Mouse (Mus musculus) myocyte (in vitro differentiated cells): ENCODE data around the gene Gga1. TPM values are rescaled to one million over a fixed set of nuclear protein-coding genes. Genes with fewer than 3 reads are reported as not detected.

Experiments used
- H3K27me3 ChIP-seq: one replicate; pipeline ENCODE4 v1.6.1; 2011; ENCODE audit not compliant: control insufficient read depth, insufficient read depth, insufficient read length
- H3K36me3 ChIP-seq: one replicate; pipeline ENCODE4 v1.6.1; 2011; ENCODE audit not compliant: control insufficient read depth, insufficient read depth
- H3K4me2 ChIP-seq: one replicate; pipeline ENCODE4 v1.6.1; 2011; ENCODE audit warnings: low read depth, control low read depth
- H3K4me3 ChIP-seq: one replicate; pipeline ENCODE4 v1.5.1; 2011; ENCODE audit warnings: mild to moderate bottlenecking, control low read depth, moderate library complexity
- H3K79me2 ChIP-seq: one replicate; pipeline ENCODE4 v1.6.1; 2011; ENCODE audit not compliant: control insufficient read depth, insufficient read depth
- H3ac ChIP-seq: one replicate; pipeline ENCODE4 v1.6.1; 2011; ENCODE audit not compliant: control insufficient read depth, insufficient read length
- CEBPB ChIP-seq: IDR thresholded peaks from 2 replicates; pipeline ENCODE4 v1.6.1; 2011; ENCODE audit warnings: mild to moderate bottlenecking, moderate library complexity; ENCODE audit not compliant: poor library complexity, insufficient read depth, severe bottlenecking
- E2F4 ChIP-seq: IDR thresholded peaks from one replicate; pipeline ENCODE4 v1.6.1; 2011; ENCODE audit warnings: mild to moderate bottlenecking, control low read depth, moderate library complexity; ENCODE audit not compliant: insufficient read depth
- MAX ChIP-seq: IDR thresholded peaks from one replicate; pipeline ENCODE4 v1.6.1; 2011; ENCODE audit warnings: low read depth, mild to moderate bottlenecking, control low read depth
- MYOD1 ChIP-seq, 3 experiments: IDR thresholded peaks; one replicate each; pipeline ENCODE4 v1.6.1; 2011; ENCODE audit warnings: control low read depth in 2 of 3, low read depth in 2 of 3, mild to moderate bottlenecking in 2 of 3, moderate library complexity in 1 of 3; ENCODE audit not compliant: insufficient read length in 2 of 3, control insufficient read depth in 1 of 3
- MYOG ChIP-seq, 3 experiments: IDR thresholded peaks; one replicate each; pipeline ENCODE4 v1.6.1; 2011; ENCODE audit warnings: control low read depth in 2 of 3, low read depth in 2 of 3, mild to moderate bottlenecking in 2 of 3; ENCODE audit not compliant: insufficient read length in 2 of 3, control insufficient read depth in 1 of 3, insufficient read depth in 1 of 3
- POLR2A ChIP-seq: IDR thresholded peaks from one replicate; pipeline ENCODE4 v1.6.1; 2011; ENCODE audit warnings: low read depth, mild to moderate bottlenecking, control low read depth, moderate library complexity; ENCODE audit not compliant: insufficient read length
- POLR2AphosphoS2 ChIP-seq: IDR thresholded peaks from one replicate; pipeline ENCODE4 v1.6.1; 2011; ENCODE audit warnings: low read depth, control low read depth; ENCODE audit not compliant: insufficient read length
- REST ChIP-seq: IDR thresholded peaks from one replicate; pipeline ENCODE4 v1.6.1; 2011; ENCODE audit warnings: mild to moderate bottlenecking, control low read depth, moderate library complexity; ENCODE audit not compliant: insufficient read depth, insufficient read length
- SRF ChIP-seq: IDR thresholded peaks from one replicate; pipeline ENCODE4 v1.6.1; 2011; ENCODE audit warnings: low read depth; ENCODE audit not compliant: control insufficient read depth, insufficient read length
- TCF12 ChIP-seq: IDR thresholded peaks from one replicate; pipeline ENCODE4 v1.6.1; 2011; ENCODE audit warnings: mild to moderate bottlenecking, control low read depth; ENCODE audit not compliant: poor library complexity, insufficient read depth, severe bottlenecking
- TCF3 ChIP-seq: IDR thresholded peaks from one replicate; pipeline ENCODE4 v1.6.1; 2011; ENCODE audit warnings: low read depth, control low read depth; ENCODE audit not compliant: insufficient read length
- USF1 ChIP-seq: IDR thresholded peaks from one replicate; pipeline ENCODE4 v1.6.1; 2011; ENCODE audit warnings: low read depth, mild to moderate bottlenecking, control low read depth, moderate library complexity
- polyA plus RNA-seq: library from polyadenylated mRNA; unstranded; fragments of >200 nt; fragmentation: generic; extraction: Trizol; gene quantifications from one replicate; pipeline ENCODE4 v1.2.1, GENCODE M21; 2012; ENCODE audit warnings: missing spikeins

Gga1 gene
- polyA plus RNA-seq, result 89.3 TPM

GRCm38 (mm10) chr15:78876991-78877809 lies at the start of gene Gga1:
Gene Gga1 (plus strand): TSS chr15:78877190.
- Histone ChIP-seq H3K27me3 (no peaks in the 10 kb centered on the region), H3K4me3 (peak within 1 kb of the TSS; percentile 68), H3K4me2 (peak within 1 kb of the TSS; percentile 99), H3ac (peak within 1 kb of the TSS; percentile 43), H3K36me3 (no peaks in the 10 kb centered on the region), H3K79me2 (peaks cover 9% of the 10 kb centered on the region)
- TF ChIP-seq REST (no peak), MYOD1 (IDR thresholded peaks at IDR 0.05; ENCODE audit: control insufficient read depth in 1 of 3, insufficient read length in 2 of 3, low read depth in 2 of 3) (peak in 1 of 3 experiments; percentile 69), POLR2AphosphoS2 (peak; percentile 80), CEBPB (no peak), POLR2A (peak; percentile 93), MAX (no peak), E2F4 (no peak), SRF (peak; percentile 100), MYOG (IDR thresholded peaks at IDR 0.05; ENCODE audit: control insufficient read depth in 1 of 3, insufficient read depth in 1 of 3, insufficient read length in 2 of 3, low read depth in 2 of 3) (peak in 2 of 3 experiments; percentile 7 to 43), TCF3 (no peak), USF1 (no peak)

GRCm38 (mm10) chr15:78828315-78828714 lies 48.7 kb upstream of the Gga1 start:
- H3K79me2 ChIP-seq, result no peaks in the 10 kb centered on the region
- H3K4me2 ChIP-seq, result no peak overlapping the region
- H3ac ChIP-seq, result no peak overlapping the region
- no peaks in the 10 kb centered on the region for H3K36me3 ChIP-seq
- no peaks in the 10 kb centered on the region for H3K27me3 ChIP-seq
- no peak overlapping the region for H3K4me3 ChIP-seq
- TF ChIP-seq MYOG (IDR thresholded peaks at IDR 0.05; ENCODE audit: control insufficient read depth in 1 of 3, insufficient read depth in 1 of 3, insufficient read length in 2 of 3, low read depth in 2 of 3) (peak in 1 of 3 experiments; percentile 29), SRF (no peak), MYOD1 (IDR thresholded peaks at IDR 0.05; ENCODE audit: control insufficient read depth in 1 of 3, insufficient read length in 2 of 3, low read depth in 2 of 3) (peak in 1 of 3 experiments; percentile 59), MAX (no peak), POLR2A (no peak)

GRCm38 (mm10) chr15:78829636-78830035 lies 47.4 kb upstream of the Gga1 start:
- TF ChIP-seq POLR2A, result no peak
- no peak for TF ChIP-seq POLR2AphosphoS2
- no peak for TF ChIP-seq TCF12
- TF ChIP-seq CEBPB, result no peak
- TF ChIP-seq REST, result no peak
- no peak for TF ChIP-seq MYOD1 (IDR thresholded peaks at IDR 0.05; ENCODE audit: control insufficient read depth in 1 of 3, insufficient read length in 2 of 3, low read depth in 2 of 3)
- TF ChIP-seq SRF, result no peak
- TF ChIP-seq E2F4, result no peak
- no peak for TF ChIP-seq TCF3
- no peak for TF ChIP-seq MYOG (IDR thresholded peaks at IDR 0.05; ENCODE audit: control insufficient read depth in 1 of 3, insufficient read depth in 1 of 3, insufficient read length in 2 of 3, low read depth in 2 of 3)
- TF ChIP-seq MAX, result no peak
- no peak for TF ChIP-seq USF1
- Histone ChIP-seq H3K4me3 (no peak overlapping the region), H3K27me3 (no peaks in the 10 kb centered on the region), H3ac (no peak overlapping the region), H3K36me3 (no peaks in the 10 kb centered on the region), H3K4me2 (no peak overlapping the region), H3K79me2 (no peaks in the 10 kb centered on the region)

GRCm38 (mm10) chr15:78830742-78831719 lies 46.0 kb upstream of the Gga1 start:
- no peaks in the 10 kb centered on the region for H3K79me2 ChIP-seq
- H3K4me2 ChIP-seq, result no peak overlapping the region
- no peaks in the 10 kb centered on the region for H3K36me3 ChIP-seq
- no peak overlapping the region for H3ac ChIP-seq
- no peaks in the 10 kb centered on the region for H3K27me3 ChIP-seq
- no peak overlapping the region for H3K4me3 ChIP-seq
- TF ChIP-seq MYOD1 (IDR thresholded peaks at IDR 0.05; ENCODE audit: control insufficient read depth in 1 of 3, insufficient read length in 2 of 3, low read depth in 2 of 3) (peak in 1 of 3 experiments; percentile 18), TCF12 (no peak)
